Mouse (Mus musculus): ENCODE measurements around the gene Peg10. TPM values are rescaled to one million over a fixed set of nuclear protein-coding genes. Genes with fewer than 3 reads are reported as not detected.
A peak's percentile ranks its signal among the peaks of the same experiment; 100 is the strongest.
"Not testable (repeated sequence)": the region's sequence is repeated elsewhere in the genome, so short reads cannot be mapped to it uniquely, and the experiment has no call there.

The Peg10 gene
- polyA plus RNA-seq, 1 experiment from 2014 or later, result 38.9 TPM

DNA sequence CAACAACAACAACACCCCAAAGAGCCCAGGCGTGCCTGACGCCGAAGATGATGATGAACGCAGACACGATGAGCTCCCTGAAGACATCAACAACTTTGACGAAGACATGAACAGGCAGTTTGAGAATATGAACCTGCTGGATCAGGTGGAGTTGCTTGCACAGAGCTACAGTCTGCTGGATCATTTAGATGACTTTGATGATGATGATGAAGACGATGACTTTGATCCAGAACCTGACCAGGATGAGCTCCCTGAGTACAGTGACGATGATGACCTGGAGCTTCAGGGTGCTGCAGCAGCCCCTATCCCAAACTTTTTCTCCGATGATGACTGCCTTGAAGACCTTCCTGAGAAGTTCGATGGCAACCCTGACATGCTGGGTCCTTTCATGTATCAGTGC lies 7.2 kb downstream of the Peg10 start:
- peaks cover 2% of the 10 kb centered on the region; the same call in 1 of the 2 replicates for H3K9me3 ChIP-seq (ENCODE audit: control insufficient read depth, low read length)
- H3K4me1 ChIP-seq (ENCODE audit: control insufficient read depth, insufficient read depth, low read length), result peaks cover 4% of the 10 kb centered on the region
- H3K4me3 ChIP-seq (ENCODE audit: low read depth, low read length), result no peak overlapping the region
- ATAC-seq (ENCODE audit: insufficient number of reproducible peaks, low FRiP score, low TSS enrichment, low read depth) (no peak), DNase-seq (ENCODE audit: low spot score) (peak; percentile 20)
- no peak overlapping the region for H3K27ac ChIP-seq (replicated peaks; ENCODE audit: low read depth, low read length)
- H3K36me3 ChIP-seq (ENCODE audit: control insufficient read depth, insufficient read depth, low read length), result peaks cover 13% of the 10 kb centered on the region
- H3K4me2 ChIP-seq (ENCODE audit: low read depth, severe bottlenecking), result no peak overlapping the region
- 90% methylated on average over 10 of the region's 10 CpGs for WGBS
- H3K27me3 ChIP-seq (ENCODE audit: control insufficient read depth, insufficient read depth, low read length), result no peaks in the 10 kb centered on the region
- no peak overlapping the region for H3K9ac ChIP-seq (ENCODE audit: low read length)

GRCm38 (mm10) chr6:4754886-4755285 lies 7.8 kb downstream of the Peg10 start:
- Histone ChIP-seq H3K4me2 (ENCODE audit: low read depth, severe bottlenecking) (no peak overlapping the region), H3K36me3 (ENCODE audit: control insufficient read depth, insufficient read depth, low read length) (peaks cover 13% of the 10 kb centered on the region), H3K4me3 (ENCODE audit: low read depth, low read length) (no peak overlapping the region), H3K27ac (replicated peaks; ENCODE audit: low read depth, low read length) (no peak overlapping the region), H3K9ac (ENCODE audit: low read length) (no peak overlapping the region), H3K27me3 (ENCODE audit: control insufficient read depth, insufficient read depth, low read length) (no peaks in the 10 kb centered on the region), H3K4me1 (ENCODE audit: control insufficient read depth, insufficient read depth, low read length) (peaks cover 4% of the 10 kb centered on the region), H3K9me3 (ENCODE audit: control insufficient read depth, low read length) (peaks cover 2% of the 10 kb centered on the region; the same call in 1 of the 2 replicates)
- ATAC-seq (ENCODE audit: insufficient number of reproducible peaks, low FRiP score, low TSS enrichment, low read depth) (no peak), DNase-seq (ENCODE audit: low spot score) (peak; percentile 20)
- 93% methylated on average over 16 of the region's 16 CpGs for WGBS

DNA sequence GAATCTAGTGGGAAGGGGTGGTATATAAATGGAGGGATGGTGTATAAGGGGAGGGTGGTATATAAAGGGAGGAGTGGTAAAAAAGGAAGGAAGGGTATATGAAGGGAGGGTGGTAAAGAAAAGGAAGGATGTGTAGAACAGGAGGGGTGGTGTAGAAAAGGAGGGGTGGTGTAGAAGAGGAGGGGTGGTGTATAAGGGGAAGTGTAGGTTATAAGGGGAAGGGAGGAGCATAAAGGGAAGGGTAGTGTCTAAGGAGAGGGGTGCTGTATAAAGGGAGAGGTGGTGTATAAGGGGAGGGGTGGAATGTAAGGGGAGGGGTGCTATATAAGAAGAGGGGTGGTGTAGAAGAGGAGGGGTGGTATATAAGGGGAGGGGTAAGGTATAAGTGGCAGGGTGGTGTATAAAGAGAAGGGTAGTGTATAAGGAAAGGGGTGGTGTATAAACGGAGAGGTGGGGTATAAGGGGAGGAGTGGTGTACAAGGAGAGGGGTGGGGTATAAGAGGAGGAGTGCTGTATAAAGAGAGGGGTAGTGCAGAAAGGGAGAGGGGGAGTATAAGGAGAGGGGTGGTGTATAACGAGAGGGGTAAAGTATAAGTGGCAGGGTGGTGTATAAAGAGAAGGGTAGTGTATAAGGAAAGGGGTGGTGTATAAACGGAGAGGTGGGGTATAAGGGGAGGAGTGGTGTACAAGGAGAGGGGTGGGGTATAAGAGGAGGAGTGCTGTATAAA lies 14.5 kb downstream of the Peg10 start:
- not testable (repeated sequence) for DNase-seq (ENCODE audit: low spot score); H3K36me3 ChIP-seq (ENCODE audit: control insufficient read depth, insufficient read depth, low read length); H3K4me3 ChIP-seq (ENCODE audit: low read depth, low read length); H3K9ac ChIP-seq (ENCODE audit: low read length); H3K4me2 ChIP-seq (ENCODE audit: low read depth, severe bottlenecking); H3K4me1 ChIP-seq (ENCODE audit: control insufficient read depth, insufficient read depth, low read length); H3K9me3 ChIP-seq (ENCODE audit: control insufficient read depth, low read length); H3K27me3 ChIP-seq (ENCODE audit: control insufficient read depth, insufficient read depth, low read length); H3K27ac ChIP-seq (replicated peaks; ENCODE audit: low read depth, low read length)
- ATAC-seq (ENCODE audit: insufficient number of reproducible peaks, low FRiP score, low TSS enrichment, low read depth), result 0 out of 2 replicates have a peak, but pooled peaks have one; percentile 40
- WGBS, result 36% methylated on average over 3 of the region's 3 CpGs

DNA sequence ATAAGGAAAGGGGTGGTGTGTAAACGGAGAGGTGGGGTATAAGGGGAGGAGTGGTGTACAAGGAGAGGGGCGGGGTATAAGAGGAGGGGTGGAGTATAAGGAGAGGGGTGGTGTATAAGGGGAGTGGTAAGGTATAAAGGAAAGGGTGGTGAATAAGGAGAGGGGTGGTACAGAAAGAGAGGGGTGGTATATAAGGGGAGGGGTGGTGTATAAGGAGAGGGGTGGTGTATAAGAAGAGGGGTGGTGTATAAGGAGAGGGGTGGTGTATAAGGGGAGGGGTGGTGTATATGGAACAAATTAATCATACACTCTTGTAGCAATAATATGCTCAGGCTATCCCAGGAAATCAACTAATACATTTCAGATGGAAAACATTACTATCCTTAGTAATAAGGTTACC lies 15.1 kb downstream of the Peg10 start:
- no peak overlapping the region for H3K27ac ChIP-seq (replicated peaks; ENCODE audit: low read depth, low read length)

DNA sequence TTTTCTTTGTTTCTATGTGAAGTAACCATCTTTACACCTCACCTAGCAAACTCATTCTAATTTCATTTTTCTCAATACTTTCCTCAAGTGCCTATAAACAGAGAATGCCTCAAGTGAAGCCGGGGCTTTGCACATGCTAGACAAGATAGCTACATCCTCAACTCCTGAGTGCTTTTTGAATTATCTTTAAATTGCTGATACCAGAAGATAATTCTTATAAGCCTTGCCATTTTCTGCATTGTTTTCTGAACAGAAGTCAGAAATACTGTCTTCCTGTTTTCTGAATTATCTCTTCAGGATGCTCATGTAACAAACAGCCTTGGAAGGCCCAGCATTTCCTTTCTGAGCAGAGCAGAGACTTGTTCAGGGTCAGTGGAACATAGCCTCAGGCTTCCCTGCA lies 49.2 kb downstream of the Peg10 start:
- no peak for ATAC-seq (ENCODE audit: insufficient number of reproducible peaks, low FRiP score, low TSS enrichment, low read depth)

More for the DNA sequence above, 15.1 kb downstream of the Peg10 start:
- DNase-seq (ENCODE audit: low spot score) (no peak), ATAC-seq (ENCODE audit: insufficient number of reproducible peaks, low FRiP score, low TSS enrichment, low read depth) (peak; percentile 99)
- Histone ChIP-seq H3K4me1 (ENCODE audit: control insufficient read depth, insufficient read depth, low read length) (no peaks in the 10 kb centered on the region), H3K4me3 (ENCODE audit: low read depth, low read length) (no peak overlapping the region), H3K9ac (ENCODE audit: low read length) (no peak overlapping the region), H3K27me3 (ENCODE audit: control insufficient read depth, insufficient read depth, low read length) (no peaks in the 10 kb centered on the region), H3K36me3 (ENCODE audit: control insufficient read depth, insufficient read depth, low read length) (peaks cover 4% of the 10 kb centered on the region; the same call in 1 of the 2 replicates), H3K9me3 (ENCODE audit: control insufficient read depth, low read length) (no peaks in the 10 kb centered on the region), H3K4me2 (ENCODE audit: low read depth, severe bottlenecking) (no peak overlapping the region)
- WGBS, result 22% methylated on average over 2 of the region's 2 CpGs

DNA sequence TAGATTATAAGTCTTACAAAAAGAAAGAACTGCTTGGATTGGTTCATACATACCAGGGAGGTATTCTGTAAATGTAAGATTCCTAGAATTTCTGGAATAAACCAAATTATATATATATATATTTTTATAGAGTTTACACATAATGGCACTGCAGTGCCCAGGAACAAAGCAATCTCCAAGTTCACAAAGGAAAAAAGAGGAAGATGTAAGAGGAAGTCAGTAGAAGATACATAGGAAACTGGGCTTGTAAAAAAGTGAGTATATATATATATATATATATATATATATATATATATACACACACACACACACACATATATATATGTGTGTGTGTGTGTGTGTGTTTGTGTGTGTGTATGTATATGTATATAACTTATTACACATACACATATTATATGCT lies 50.2 kb downstream of the Peg10 start:
- not testable (repeated sequence) for H3K4me1 ChIP-seq (ENCODE audit: control insufficient read depth, insufficient read depth, low read length); H3K27ac ChIP-seq (replicated peaks; ENCODE audit: low read depth, low read length); H3K27me3 ChIP-seq (ENCODE audit: control insufficient read depth, insufficient read depth, low read length); H3K9ac ChIP-seq (ENCODE audit: low read length); H3K4me3 ChIP-seq (ENCODE audit: low read depth, low read length); H3K4me2 ChIP-seq (ENCODE audit: low read depth, severe bottlenecking); DNase-seq (ENCODE audit: low spot score); H3K36me3 ChIP-seq (ENCODE audit: control insufficient read depth, insufficient read depth, low read length); H3K9me3 ChIP-seq (ENCODE audit: control insufficient read depth, low read length); ATAC-seq (ENCODE audit: insufficient number of reproducible peaks, low FRiP score, low TSS enrichment, low read depth)

More for the DNA sequence above, 49.2 kb downstream of the Peg10 start:
- no peak for DNase-seq (ENCODE audit: low spot score)
- H3K4me3 ChIP-seq (ENCODE audit: low read depth, low read length), result no peak overlapping the region
- H3K4me1 ChIP-seq (ENCODE audit: control insufficient read depth, insufficient read depth, low read length), result no peaks in the 10 kb centered on the region
- H3K27me3 ChIP-seq (ENCODE audit: control insufficient read depth, insufficient read depth, low read length), result no peaks in the 10 kb centered on the region
- no peak overlapping the region for H3K9ac ChIP-seq (ENCODE audit: low read length)
- H3K4me2 ChIP-seq (ENCODE audit: low read depth, severe bottlenecking), result no peak overlapping the region
- WGBS, result 94% methylated on average over 1 of the region's 1 CpGs
- H3K9me3 ChIP-seq (ENCODE audit: control insufficient read depth, low read length), result no peaks in the 10 kb centered on the region
- H3K27ac ChIP-seq (replicated peaks; ENCODE audit: low read depth, low read length), result no peak overlapping the region
- H3K36me3 ChIP-seq (ENCODE audit: control insufficient read depth, insufficient read depth, low read length), result no peaks in the 10 kb centered on the region

DNA sequence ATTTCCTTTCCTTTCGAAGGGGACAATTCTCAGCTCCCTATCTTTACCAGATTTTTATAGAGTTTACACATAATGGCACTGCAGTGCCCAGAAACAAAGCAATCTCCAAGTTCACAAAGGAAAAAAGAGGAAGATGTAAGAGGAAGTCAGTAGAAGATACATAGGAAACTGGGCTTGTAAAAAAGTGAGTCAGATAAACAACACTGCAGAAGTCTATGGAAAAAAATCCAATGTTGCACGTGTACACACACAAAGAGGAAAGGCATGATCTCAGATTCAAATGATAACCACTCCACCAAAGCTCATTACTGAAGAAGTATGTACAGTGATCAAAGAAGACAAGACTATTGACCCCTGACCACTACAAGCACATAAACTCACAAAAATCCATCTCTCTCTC lies 51.3 kb downstream of the Peg10 start:
- Histone ChIP-seq H3K36me3 (ENCODE audit: control insufficient read depth, insufficient read depth, low read length) (no peaks in the 10 kb centered on the region), H3K4me2 (ENCODE audit: low read depth, severe bottlenecking) (no peak overlapping the region), H3K4me3 (ENCODE audit: low read depth, low read length) (no peak overlapping the region), H3K9ac (ENCODE audit: low read length) (no peak overlapping the region), H3K27ac (replicated peaks; ENCODE audit: low read depth, low read length) (no peak overlapping the region), H3K4me1 (ENCODE audit: control insufficient read depth, insufficient read depth, low read length) (no peaks in the 10 kb centered on the region), H3K27me3 (ENCODE audit: control insufficient read depth, insufficient read depth, low read length) (no peaks in the 10 kb centered on the region), H3K9me3 (ENCODE audit: control insufficient read depth, low read length) (no peaks in the 10 kb centered on the region)
- ATAC-seq (ENCODE audit: insufficient number of reproducible peaks, low FRiP score, low TSS enrichment, low read depth), result no peak
- DNase-seq (ENCODE audit: low spot score), result no peak
- WGBS, result 68% methylated on average over 2 of the region's 2 CpGs

- Histone ChIP-seq H3K9me3 (ENCODE audit: control insufficient read depth, low read length) (no peaks in the 10 kb centered on the region), H3K4me2 (ENCODE audit: low read depth, severe bottlenecking) (no peak overlapping the region), H3K9ac (ENCODE audit: low read length) (no peak overlapping the region), H3K36me3 (ENCODE audit: control insufficient read depth, insufficient read depth, low read length) (no peaks in the 10 kb centered on the region), H3K27me3 (ENCODE audit: control insufficient read depth, insufficient read depth, low read length) (no peaks in the 10 kb centered on the region), H3K4me1 (ENCODE audit: control insufficient read depth, insufficient read depth, low read length) (no peaks in the 10 kb centered on the region), H3K4me3 (ENCODE audit: low read depth, low read length) (no peak overlapping the region), H3K27ac (replicated peaks; ENCODE audit: low read depth, low read length) (no peak overlapping the region)
- DNase-seq (ENCODE audit: low spot score), result no peak
- ATAC-seq (ENCODE audit: insufficient number of reproducible peaks, low FRiP score, low TSS enrichment, low read depth), result no peak
- whole genome bisulfite sequencing, result 71% methylated on average over 2 of the region's 2 CpGs
Measured at GRCm38 (mm10) chr6:4799359-4799758, 52.3 kb downstream of the Peg10 start.

All from limb, embryonic 11.5 days (tissue).